In the genomic region with DNA sequence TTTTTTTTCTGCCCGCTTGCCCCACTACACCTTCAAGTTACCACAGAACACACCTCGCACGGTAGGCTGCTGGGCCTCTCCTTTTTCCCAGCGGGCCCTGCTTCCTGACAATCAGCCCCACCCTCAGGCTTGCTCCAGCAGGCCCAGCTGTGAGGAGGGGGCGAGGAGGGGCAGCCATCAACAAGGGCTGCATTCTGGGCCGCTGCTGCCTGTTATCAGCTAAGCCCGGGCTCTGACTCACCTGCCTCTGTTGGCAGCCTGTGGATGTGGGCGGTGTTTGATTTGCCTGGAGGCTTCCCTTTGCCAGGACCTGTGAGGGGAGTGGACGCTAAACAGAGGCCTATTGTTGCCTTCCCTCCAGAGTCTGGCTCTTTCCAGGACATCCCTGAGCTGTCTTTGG, we compare ENCODE assay signal across 8 mouse cellular contexts.
DNase-seq lines count a peak whose midpoint lies in the region; ATAC-seq and TF ChIP-seq lines count a peak whose summit lies in the region.

No protein-coding gene starts in this region.

- peak; percentile 40; the same call in 1 of the 2 replicates for ATAC-seq in hindbrain, embryonic 14.5 days (ENCODE audit: low FRiP score)
- no peak for ATAC-seq in hindbrain, embryonic 13.5 days (ENCODE audit: low FRiP score)
- ATAC-seq in limb, embryonic 14.5 days (ENCODE audit: low FRiP score, low read depth): no peak

- WGBS in hindbrain, embryonic 14.5 days: 32% methylated on average over 9 of the region's 9 CpGs
- 21% methylated on average over 8 of the region's 9 CpGs for WGBS in hindbrain, embryonic 13.5 days
- WGBS in heart, embryonic 10.5 days: 17% methylated on average over 9 of the region's 9 CpGs
- WGBS in limb, embryonic 14.5 days: 22% methylated on average over 8 of the region's 9 CpGs
- WGBS in small intestine, adult 2 months: 11% methylated on average over 8 of the region's 9 CpGs

- H3K4me3 ChIP-seq in hindbrain, embryonic 14.5 days (replicated peaks; ENCODE audit: low read length): no peak overlapping the region
- H3K4me3 ChIP-seq in hindbrain, embryonic 13.5 days: no peak overlapping the region
- H3K4me3 ChIP-seq in heart, embryonic 10.5 days: no peak overlapping the region
- H3K4me3 ChIP-seq in limb, embryonic 14.5 days (replicated peaks; ENCODE audit: low read length): no peak overlapping the region
- peak overlapping the region; percentile 4; the same call in 1 of the 2 replicates for H3K4me3 ChIP-seq in small intestine, adult 2 months (ENCODE audit: low read depth, low read length)

- H3K9ac ChIP-seq in hindbrain, embryonic 14.5 days: no peak overlapping the region
- no peak overlapping the region for H3K9ac ChIP-seq in hindbrain, embryonic 13.5 days
- H3K9ac ChIP-seq in limb, embryonic 14.5 days (ENCODE audit: low read depth, low read length, severe bottlenecking): 0 out of 2 replicates have a peak overlapping the region, but pooled peaks have one; percentile 21

- no peak overlapping the region for H3K4me2 ChIP-seq in hindbrain, embryonic 14.5 days (replicated peaks)
- H3K4me2 ChIP-seq in hindbrain, embryonic 13.5 days: no peak overlapping the region
- H3K4me2 ChIP-seq in limb, embryonic 14.5 days (replicated peaks; ENCODE audit: low read depth, low read length, severe bottlenecking): no peak overlapping the region

- no peak for DNase-seq in hindbrain, embryonic 14.5 days (ENCODE audit: low spot score)
- peak; percentile 17 to 26 for DNase-seq in B cell, adult 2 months
- DNase-seq in adrenal gland, adult 18-20 months (ENCODE audit: low spot score in 2 of 2): peak; percentile 45 to 56
- DNase-seq in heart, embryonic 10.5 days (ENCODE audit: low spot score): peak; percentile 90
- DNase-seq in limb, embryonic 14.5 days (ENCODE audit: low spot score): peak; percentile 72
- DNase-seq in yolk sac, embryonic 10.5 days (ENCODE audit: low spot score): no peak

- H3K9me3 ChIP-seq in hindbrain, embryonic 14.5 days (ENCODE audit: control insufficient read depth, low read length): 0 out of 2 replicates have a peak, but pooled peaks cover 4% of the 10 kb centered on the region
- peaks cover 7% of the 10 kb centered on the region; the same call in 1 of the 2 replicates for H3K9me3 ChIP-seq in hindbrain, embryonic 13.5 days
- H3K9me3 ChIP-seq in heart, embryonic 10.5 days: 0 out of 2 replicates have a peak, but pooled peaks cover 7% of the 10 kb centered on the region
- H3K9me3 ChIP-seq in limb, embryonic 14.5 days (ENCODE audit: control insufficient read depth, low read length): no peaks in the 10 kb centered on the region

- TF ChIP-seq CTCF in small intestine, adult 2 months (IDR thresholded peaks at IDR 0.05; ENCODE audit: extremely low read depth, insufficient read length, insufficient replicate concordance, low read depth, low read length): no peak

- no peaks in the 10 kb centered on the region; the same call in 1 of the 2 replicates for H3K4me1 ChIP-seq in hindbrain, embryonic 14.5 days (replicated peaks; ENCODE audit: control insufficient read depth, insufficient read depth, low read length)
- H3K4me1 ChIP-seq in hindbrain, embryonic 13.5 days (replicated peaks): peaks cover 21% of the 10 kb centered on the region
- peaks cover 27% of the 10 kb centered on the region for H3K4me1 ChIP-seq in heart, embryonic 10.5 days
- peaks cover 27% of the 10 kb centered on the region for H3K4me1 ChIP-seq in limb, embryonic 14.5 days (ENCODE audit: control insufficient read depth, insufficient read depth, low read length)
- H3K4me1 ChIP-seq in small intestine, adult 2 months (ENCODE audit: control insufficient read depth, insufficient read depth, insufficient read length, low read length): peaks cover 20% of the 10 kb centered on the region

- no peaks in the 10 kb centered on the region for H3K36me3 ChIP-seq in hindbrain, embryonic 14.5 days (replicated peaks; ENCODE audit: control insufficient read depth, insufficient read depth)
- H3K36me3 ChIP-seq in hindbrain, embryonic 13.5 days: no peaks in the 10 kb centered on the region
- no peaks in the 10 kb centered on the region for H3K36me3 ChIP-seq in heart, embryonic 10.5 days
- H3K36me3 ChIP-seq in limb, embryonic 14.5 days (ENCODE audit: control insufficient read depth, insufficient read depth, low read length): no peaks in the 10 kb centered on the region
- no peaks in the 10 kb centered on the region for H3K36me3 ChIP-seq in small intestine, adult 2 months (ENCODE audit: control insufficient read depth, insufficient read depth, low read length)

- H3K27ac ChIP-seq in hindbrain, embryonic 14.5 days: no peak overlapping the region
- H3K27ac ChIP-seq in hindbrain, embryonic 13.5 days: no peak overlapping the region
- H3K27ac ChIP-seq in heart, embryonic 10.5 days: peak overlapping the region; percentile 62; the same call in 1 of the 2 replicates
- H3K27ac ChIP-seq in limb, embryonic 14.5 days (replicated peaks; ENCODE audit: low read depth, low read length): no peak overlapping the region
- peak overlapping the region; percentile 57 for H3K27ac ChIP-seq in small intestine, adult 2 months (ENCODE audit: insufficient read depth, low read depth, low read length)

- no peaks in the 10 kb centered on the region for H3K27me3 ChIP-seq in hindbrain, embryonic 14.5 days (ENCODE audit: control insufficient read depth, insufficient read depth, low read length)
- peaks cover 11% of the 10 kb centered on the region for H3K27me3 ChIP-seq in hindbrain, embryonic 13.5 days
- H3K27me3 ChIP-seq in heart, embryonic 10.5 days (ENCODE audit: insufficient read depth, poor library complexity, severe bottlenecking): peaks cover 25% of the 10 kb centered on the region
- H3K27me3 ChIP-seq in limb, embryonic 14.5 days (ENCODE audit: control insufficient read depth, insufficient read depth, low read length): no peaks in the 10 kb centered on the region
- no peaks in the 10 kb centered on the region for H3K27me3 ChIP-seq in small intestine, adult 2 months (ENCODE audit: control insufficient read depth, insufficient read depth, low read length)

- no peak for TF ChIP-seq POLR2A in limb, embryonic 14.5 days (IDR thresholded peaks at IDR 0.05; ENCODE audit: borderline replicate concordance, extremely low read depth, insufficient read depth, insufficient read length)
- TF ChIP-seq POLR2A in small intestine, adult 2 months (IDR thresholded peaks at IDR 0.05; ENCODE audit: low read depth, low read length): no peak

Comparison
In these comparisons a context has a peak if more than half of its experiments do, and no peak if none do; other contexts are left out.
1. DNase-seq: peak in B cell, adult 2 months (2 of 2), adrenal gland, adult 18-20 months (2 of 2), heart, embryonic 10.5 days (single experiment) and limb, embryonic 14.5 days (single experiment); none in hindbrain, embryonic 14.5 days (single experiment) and yolk sac, embryonic 10.5 days (single experiment).
2. H3K27ac ChIP-seq: peak in heart, embryonic 10.5 days (single experiment) and small intestine, adult 2 months (single experiment); none in hindbrain, embryonic 14.5 days (single experiment), hindbrain, embryonic 13.5 days (single experiment) and limb, embryonic 14.5 days (single experiment).